Mouse (Mus musculus): Measurements from ENCODE around the gene Nf2.

- TF ChIP-seq CEBPB (IDR thresholded peaks at IDR 0.05; ENCODE audit: insufficient read depth, poor library complexity, severe bottlenecking): no peak
- TF ChIP-seq TCF12 (IDR thresholded peaks at IDR 0.05; ENCODE audit: insufficient read depth, poor library complexity, severe bottlenecking): no peak
Observed at GRCm38 (mm10) chr11:4784629-4785142, 64.7 kb downstream of the Nf2 start.

Measured in myocyte (in vitro differentiated cells).